Mouse (Mus musculus) megakaryocyte, embryonic 14.5 days (primary cell): ENCODE data around the gene Gipc3.

Source experiments
- FLI1 ChIP-seq: IDR thresholded peaks from 2 replicates; pipeline ENCODE4 v1.6.1; 2012; ENCODE audit warnings: low read length, inconsistent platforms, mixed read lengths
- GATA1 ChIP-seq: IDR thresholded peaks from 3 replicates; pipeline ENCODE4 v1.6.1; 2012; ENCODE audit warnings: mixed read lengths, low read length, inconsistent platforms, borderline replicate concordance

DNA sequence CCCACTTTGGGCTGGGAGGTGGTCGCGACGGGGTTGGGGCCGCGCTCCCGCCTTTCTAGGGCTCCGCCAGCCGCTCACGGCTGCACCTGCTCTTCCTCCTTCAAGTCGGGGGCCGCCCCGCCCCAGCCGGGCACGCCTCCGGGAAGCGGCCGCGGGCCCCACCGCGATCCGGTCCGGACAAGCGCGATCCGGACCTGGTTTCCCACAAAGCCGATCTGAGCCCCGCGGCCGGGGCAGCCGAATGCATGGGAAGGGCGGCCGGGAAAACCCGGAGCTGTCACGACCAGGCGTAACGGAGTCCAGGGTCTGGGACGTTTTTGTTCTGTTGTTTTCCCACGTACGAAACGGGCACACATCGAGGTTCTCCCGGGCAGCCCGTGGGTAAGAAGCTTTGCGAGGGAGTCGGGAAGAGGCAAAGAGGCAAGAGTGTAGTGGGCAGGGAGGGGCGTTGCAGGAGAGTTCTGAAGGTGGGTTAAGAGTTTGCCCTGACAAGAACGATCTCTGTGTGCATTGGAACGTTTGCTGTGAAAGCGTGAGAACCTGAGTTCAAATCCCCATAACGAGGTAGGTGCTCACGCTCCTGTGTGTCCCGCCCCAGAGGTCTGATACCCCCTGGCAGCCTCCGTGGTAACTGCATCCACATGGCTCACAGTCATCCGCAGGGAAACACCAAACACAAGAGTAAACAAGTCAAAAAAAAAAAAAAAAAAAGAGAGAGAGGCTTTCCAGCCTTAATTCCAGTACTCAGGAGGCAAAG is 57.2 kb downstream of the Gipc3 start:
- TF ChIP-seq FLI1 (no peak), GATA1 (no peak)
